Mouse (Mus musculus): Measurements from ENCODE around the gene Sema3g. TPM values are rescaled to one million over a fixed set of nuclear protein-coding genes. Genes with fewer than 3 reads are reported as not detected.

Sema3g gene
- polyA plus RNA-seq, 1 experiment from 2014 or later: 2.1 TPM

GRCm38 (mm10) chr14:31237101-31237882 is 19.6 kb downstream of the Sema3g start:
- 65% methylated on average over 7 of the region's 7 CpGs for WGBS
- no peak overlapping the region for H3K4me3 ChIP-seq

GRCm38 (mm10) chr14:31240528-31240927 is 22.9 kb downstream of the Sema3g start:
- 65% methylated on average over 3 of the region's 3 CpGs for whole genome bisulfite sequencing
- Histone ChIP-seq H3K27me3 (no peaks in the 10 kb centered on the region), H3K4me2 (no peak overlapping the region), H3K36me3 (no peaks in the 10 kb centered on the region), H3K27ac (no peak overlapping the region), H3K4me1 (no peaks in the 10 kb centered on the region), H3K9ac (no peak overlapping the region), H3K9me3 (no peaks in the 10 kb centered on the region), H3K4me3 (no peak overlapping the region)
- no peak for ATAC-seq (ENCODE audit: borderline replicate concordance, extremely low read depth, low FRiP score, low TSS enrichment)

More at GRCm38 (mm10) chr14:31237101-31237882, 19.6 kb downstream of the Sema3g start:
- no peaks in the 10 kb centered on the region for H3K9me3 ChIP-seq
- H3K4me1 ChIP-seq: peaks cover 4% of the 10 kb centered on the region; the same call in 1 of the 2 replicates
- ATAC-seq (ENCODE audit: borderline replicate concordance, extremely low read depth, low FRiP score, low TSS enrichment): no peak
- no peak overlapping the region for H3K4me2 ChIP-seq
- H3K27ac ChIP-seq: no peak overlapping the region
- H3K9ac ChIP-seq: no peak overlapping the region
- no peaks in the 10 kb centered on the region for H3K36me3 ChIP-seq
- H3K27me3 ChIP-seq: no peaks in the 10 kb centered on the region

- ATAC-seq (ENCODE audit: borderline replicate concordance, extremely low read depth, low FRiP score, low TSS enrichment): no peak
- Histone ChIP-seq H3K4me1 (no peaks in the 10 kb centered on the region), H3K27ac (no peak overlapping the region), H3K4me2 (no peak overlapping the region), H3K4me3 (no peak overlapping the region), H3K9ac (no peak overlapping the region), H3K36me3 (no peaks in the 10 kb centered on the region), H3K27me3 (no peaks in the 10 kb centered on the region), H3K9me3 (no peaks in the 10 kb centered on the region)
- 66% methylated on average over 1 of the region's 1 CpGs for WGBS
These were observed 27.1 kb downstream of the Sema3g start for GRCm38 (mm10) chr14:31244777-31245176.

GRCm38 (mm10) chr14:31245946-31246345 is 28.3 kb downstream of the Sema3g start:
- no peak overlapping the region for H3K27ac ChIP-seq
- no peak overlapping the region for H3K4me2 ChIP-seq
- no peaks in the 10 kb centered on the region for H3K36me3 ChIP-seq
- no peak overlapping the region for H3K4me3 ChIP-seq
- 80% methylated on average over 1 of the region's 1 CpGs for WGBS
- H3K4me1 ChIP-seq: peaks cover 5% of the 10 kb centered on the region
- H3K9me3 ChIP-seq: no peaks in the 10 kb centered on the region
- no peak overlapping the region for H3K9ac ChIP-seq
- no peak for ATAC-seq (ENCODE audit: borderline replicate concordance, extremely low read depth, low FRiP score, low TSS enrichment)
- H3K27me3 ChIP-seq: no peaks in the 10 kb centered on the region

- Histone ChIP-seq H3K9ac (no peak overlapping the region), H3K4me3 (no peak overlapping the region), H3K9me3 (no peaks in the 10 kb centered on the region), H3K4me1 (peaks cover 17% of the 10 kb centered on the region), H3K27me3 (no peaks in the 10 kb centered on the region), H3K27ac (no peak overlapping the region), H3K36me3 (peaks cover 7% of the 10 kb centered on the region), H3K4me2 (no peak overlapping the region)
- ATAC-seq (ENCODE audit: borderline replicate concordance, extremely low read depth, low FRiP score, low TSS enrichment): no peak
- WGBS: 85% methylated on average over 6 of the region's 6 CpGs
These were observed 30.7 kb downstream of the Sema3g start for GRCm38 (mm10) chr14:31248396-31248795.

- peak overlapping the region; percentile 100 for H3K9ac ChIP-seq
- peak; percentile 90 for ATAC-seq (ENCODE audit: borderline replicate concordance, extremely low read depth, low FRiP score, low TSS enrichment)
These were observed 32.8 kb downstream of the Sema3g start for GRCm38 (mm10) chr14:31250222-31251083.

GRCm38 (mm10) chr14:31251084-31251604 is 33.5 kb downstream of the Sema3g start, which contains the start of the genes Phf7 and Bap1:
Gene Phf7, minus strand, starts transcription at chr14:31251317.
Gene Bap1, plus strand, starts transcription at chr14:31251450.
- peak within 1 kb of the TSS; percentile 100 for H3K4me3 ChIP-seq
- peaks cover 17% of the 10 kb centered on the region for H3K4me1 ChIP-seq
- H3K27me3 ChIP-seq: no peaks in the 10 kb centered on the region
- peak within 1 kb of the TSS; percentile 97 for H3K27ac ChIP-seq
- peak within 1 kb of the TSS; percentile 100 for H3K9ac ChIP-seq
- H3K9me3 ChIP-seq: no peaks in the 10 kb centered on the region
- ATAC-seq (ENCODE audit: borderline replicate concordance, extremely low read depth, low FRiP score, low TSS enrichment): peak; percentile 94
- under 1% methylated on average over 60 of the region's 75 CpGs for WGBS
- H3K36me3 ChIP-seq: peaks cover 35% of the 10 kb centered on the region
- H3K4me2 ChIP-seq: peak within 1 kb of the TSS; percentile 80

More at GRCm38 (mm10) chr14:31250222-31251083, 32.8 kb downstream of the Sema3g start:
- H3K36me3 ChIP-seq: peaks cover 28% of the 10 kb centered on the region
- no peaks in the 10 kb centered on the region for H3K9me3 ChIP-seq
- H3K27me3 ChIP-seq: no peaks in the 10 kb centered on the region
- peaks cover 17% of the 10 kb centered on the region for H3K4me1 ChIP-seq
- peak overlapping the region; percentile 80 for H3K4me2 ChIP-seq
- 15% methylated on average over 38 of the region's 38 CpGs for WGBS
- H3K4me3 ChIP-seq: peak overlapping the region; percentile 100
- H3K27ac ChIP-seq: peak overlapping the region; percentile 97

- H3K27ac ChIP-seq: peak overlapping the region; percentile 79
- peak overlapping the region; percentile 100 for H3K9ac ChIP-seq
- no peak for ATAC-seq (ENCODE audit: borderline replicate concordance, extremely low read depth, low FRiP score, low TSS enrichment)
- WGBS: 1% methylated on average over 18 of the region's 18 CpGs
- H3K9me3 ChIP-seq: no peaks in the 10 kb centered on the region
- H3K4me3 ChIP-seq: peak overlapping the region; percentile 100
- H3K36me3 ChIP-seq: peaks cover 39% of the 10 kb centered on the region
- peak overlapping the region; percentile 80 for H3K4me2 ChIP-seq
- H3K4me1 ChIP-seq: peaks cover 17% of the 10 kb centered on the region
- no peaks in the 10 kb centered on the region for H3K27me3 ChIP-seq
These were observed 34.0 kb downstream of the Sema3g start for GRCm38 (mm10) chr14:31251626-31252025.

GRCm38 (mm10) chr14:31252091-31252490 is 34.4 kb downstream of the Sema3g start:
- Histone ChIP-seq H3K9me3 (no peaks in the 10 kb centered on the region), H3K27me3 (no peaks in the 10 kb centered on the region), H3K4me2 (peak overlapping the region; percentile 80), H3K36me3 (peaks cover 44% of the 10 kb centered on the region), H3K4me1 (peaks cover 17% of the 10 kb centered on the region), H3K4me3 (peak overlapping the region; percentile 100), H3K9ac (peak overlapping the region; percentile 100), H3K27ac (no peak overlapping the region)
- 78% methylated on average over 5 of the region's 5 CpGs for WGBS
- ATAC-seq (ENCODE audit: borderline replicate concordance, extremely low read depth, low FRiP score, low TSS enrichment): no peak

GRCm38 (mm10) chr14:31258476-31259050 is 40.9 kb downstream of the Sema3g start:
- 88% methylated on average over 14 of the region's 14 CpGs for WGBS
- H3K36me3 ChIP-seq: peaks cover 81% of the 10 kb centered on the region
- H3K27ac ChIP-seq: no peak overlapping the region
- H3K4me1 ChIP-seq: no peaks in the 10 kb centered on the region
- H3K4me2 ChIP-seq: no peak overlapping the region
- H3K9me3 ChIP-seq: no peaks in the 10 kb centered on the region
- no peak overlapping the region for H3K9ac ChIP-seq
- ATAC-seq (ENCODE audit: borderline replicate concordance, extremely low read depth, low FRiP score, low TSS enrichment): no peak
- H3K27me3 ChIP-seq: no peaks in the 10 kb centered on the region
- no peak overlapping the region for H3K4me3 ChIP-seq

GRCm38 (mm10) chr14:31260374-31260773 is 42.7 kb downstream of the Sema3g start:
- ATAC-seq (ENCODE audit: borderline replicate concordance, extremely low read depth, low FRiP score, low TSS enrichment): no peak
- Histone ChIP-seq H3K9ac (no peak overlapping the region), H3K4me2 (no peak overlapping the region), H3K4me1 (no peaks in the 10 kb centered on the region), H3K27me3 (no peaks in the 10 kb centered on the region), H3K36me3 (peaks cover 63% of the 10 kb centered on the region), H3K4me3 (no peak overlapping the region), H3K27ac (no peak overlapping the region), H3K9me3 (no peaks in the 10 kb centered on the region)
- WGBS: 92% methylated on average over 4 of the region's 4 CpGs
